Mouse (Mus musculus) heart, embryonic 13.5 days (tissue): Measurements from ENCODE around the gene Cd300ld2. TPM values are rescaled to one million over a fixed set of nuclear protein-coding genes. Genes with fewer than 3 reads are reported as not detected.

Experiments used
- ATAC-seq: fragments of 200-750 bp; cut with Nextera tagmentation; 2 replicates; pipeline ENCODE4 v1.8.0; 2017; ENCODE audit warnings: moderate TSS enrichment; ENCODE audit not compliant: insufficient number of reproducible peaks, low FRiP score, low TSS enrichment; ENCODE audit errors: extremely low read depth
- H3K27ac ChIP-seq: fragments of 300-500 bp; sonication (generic); replicated peaks from 2 replicates; pipeline ENCODE4 v1.5.1; 2015; ENCODE audit warnings: moderate library complexity, mild to moderate bottlenecking, inconsistent platforms
- H3K27me3 ChIP-seq: fragments of 300-500 bp; sonication (generic); replicated peaks from 2 replicates; pipeline ENCODE4 v1.6.1; 2015; ENCODE audit warnings: mild to moderate bottlenecking, inconsistent platforms
- H3K36me3 ChIP-seq: fragments of 300-500 bp; sonication (generic); 2 replicates; pipeline ENCODE4 v1.6.1; 2015; ENCODE audit warnings: mild to moderate bottlenecking, inconsistent platforms
- H3K4me1 ChIP-seq: fragments of 300-500 bp; sonication (generic); 2 replicates; pipeline ENCODE4 v1.6.1; 2015; ENCODE audit warnings: inconsistent platforms
- H3K4me2 ChIP-seq: fragments of 300-500 bp; sonication (generic); 2 replicates; pipeline ENCODE4 v1.6.1; 2015; ENCODE audit warnings: inconsistent platforms, mild to moderate bottlenecking, moderate library complexity
- H3K4me3 ChIP-seq: fragments of 300-500 bp; sonication (generic); 2 replicates; pipeline ENCODE4 v1.5.1; 2015; ENCODE audit warnings: moderate library complexity, mild to moderate bottlenecking, inconsistent platforms
- H3K9ac ChIP-seq: fragments of 300-500 bp; sonication (generic); 2 replicates; pipeline ENCODE4 v1.6.1; 2015; ENCODE audit warnings: inconsistent platforms, mild to moderate bottlenecking, moderate library complexity
- H3K9me3 ChIP-seq: fragments of 300-500 bp; sonication (generic); 2 replicates; pipeline ENCODE4 v1.6.1; 2016; ENCODE audit warnings: inconsistent platforms
- WGBS: fragments of 180-500 bp; shearing (Covaris S2); methylation state at CpG from one replicate; pipeline ENCODE4 v1.1.7; 2015; ENCODE audit warnings: mixed read lengths; 5-methylcytosine and 5-hydroxymethylcytosine counted together
- polyA plus RNA-seq: library from polyadenylated mRNA; unstranded; fragments of >200 nt; fragmentation: Nextera tagmentation; extraction: Ambion mirVana; gene quantifications from 2 replicates; pipeline ENCODE4 v1.2.1, GENCODE M21; 2015

Cd300ld2 gene
- polyA plus RNA-seq, 1 experiment from 2014 or later = not detected

DNA sequence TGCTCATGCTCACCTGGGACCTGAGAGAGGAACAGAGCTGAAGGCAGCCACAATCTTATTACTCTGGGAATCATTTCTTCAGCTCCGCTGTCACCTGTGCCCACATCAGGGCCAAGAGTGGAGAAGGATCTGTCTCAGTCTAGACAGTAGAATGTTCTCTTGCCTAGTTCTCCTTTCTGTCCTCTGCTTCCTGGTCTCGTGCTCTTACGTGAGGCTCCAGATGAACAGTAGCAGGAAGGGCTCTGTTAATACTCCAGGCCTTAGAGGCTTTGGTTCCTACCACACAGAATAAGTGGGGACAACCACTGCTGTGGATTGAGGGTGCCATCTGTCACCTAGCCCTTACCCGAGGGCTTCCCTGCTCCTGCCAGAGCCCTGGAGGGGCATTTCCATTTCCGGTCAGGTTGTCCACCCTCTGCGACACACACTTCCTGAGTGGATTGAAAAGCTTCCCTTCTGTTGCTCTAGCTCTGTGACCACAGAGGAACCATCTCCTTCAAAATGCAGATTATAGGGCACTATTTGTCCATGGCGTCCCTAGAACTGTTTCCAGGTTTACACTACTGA lies 14.4 kb downstream of the Cd300ld2 start, which contains the start of gene Cd300c2:
TSS of gene Cd300c2 (minus strand) at position 407 of the 567 bp plus-strand sequence.
- no peaks in the 10 kb centered on the region for H3K36me3 ChIP-seq
- WGBS = 70% methylated on average over 7 of the region's 7 CpGs
- no peaks in the 10 kb centered on the region for H3K9me3 ChIP-seq
- no peak within 1 kb of the TSS for H3K9ac ChIP-seq
- ATAC-seq = no peak
- H3K4me1 ChIP-seq = no peaks in the 10 kb centered on the region
- 0 out of 2 replicates have a peak, but pooled peaks cover 8% of the 10 kb centered on the region for H3K27me3 ChIP-seq
- H3K4me2 ChIP-seq = no peak within 1 kb of the TSS
- H3K27ac ChIP-seq = no peak within 1 kb of the TSS
- no peak within 1 kb of the TSS for H3K4me3 ChIP-seq

DNA sequence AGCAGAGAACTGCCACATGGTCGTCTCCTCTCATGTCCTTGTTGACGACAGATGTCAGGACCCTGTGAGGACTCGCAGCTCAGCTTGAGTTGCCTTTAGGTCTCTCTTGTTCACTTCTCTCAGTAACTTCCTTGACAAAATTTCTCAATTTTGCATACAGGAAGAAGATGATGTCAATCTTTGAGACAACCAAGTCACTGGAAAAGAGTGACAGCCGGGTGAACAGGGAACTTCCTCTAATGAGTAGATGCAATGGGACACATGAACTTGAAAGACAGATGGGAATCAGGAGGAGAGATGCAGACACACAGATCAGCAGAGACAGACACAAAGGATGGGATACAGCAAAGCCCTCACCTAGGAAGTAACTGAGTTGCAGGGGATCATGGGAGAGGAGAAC lies 26.2 kb downstream of the Cd300ld2 start, which contains the start of gene Cd300ld:
TSS of gene Cd300ld (minus strand) at position 130 of the 400 bp plus-strand sequence.
- no peak within 1 kb of the TSS for H3K9ac ChIP-seq
- H3K4me2 ChIP-seq = no peak within 1 kb of the TSS
- 65% methylated on average over 4 of the region's 4 CpGs for WGBS
- no peaks in the 10 kb centered on the region for H3K9me3 ChIP-seq
- H3K4me3 ChIP-seq = no peak within 1 kb of the TSS
- H3K4me1 ChIP-seq = no peaks in the 10 kb centered on the region
- ATAC-seq = no peak
- no peak within 1 kb of the TSS for H3K27ac ChIP-seq
- H3K36me3 ChIP-seq = no peaks in the 10 kb centered on the region
- H3K27me3 ChIP-seq = no peaks in the 10 kb centered on the region

- no peaks in the 10 kb centered on the region for H3K27me3 ChIP-seq
- peaks cover 22% of the 10 kb centered on the region for H3K9me3 ChIP-seq
- H3K9ac ChIP-seq = no peak overlapping the region
- no peak overlapping the region for H3K27ac ChIP-seq
- H3K4me2 ChIP-seq = no peak overlapping the region
- H3K4me1 ChIP-seq = no peaks in the 10 kb centered on the region
- H3K36me3 ChIP-seq = no peaks in the 10 kb centered on the region
- 53% methylated on average over 3 of the region's 4 CpGs for WGBS
- ATAC-seq = no peak
- no peak overlapping the region for H3K4me3 ChIP-seq
Measured at GRCm38 (mm10) chr11:114981866-114982265, 34.1 kb downstream of the Cd300ld2 start.

- H3K4me2 ChIP-seq = no peak overlapping the region
- H3K4me3 ChIP-seq = no peak overlapping the region
- H3K4me1 ChIP-seq = no peaks in the 10 kb centered on the region
- H3K9ac ChIP-seq = no peak overlapping the region
- 75% methylated on average over 10 of the region's 10 CpGs for WGBS
- H3K36me3 ChIP-seq = no peaks in the 10 kb centered on the region
- H3K9me3 ChIP-seq = peaks cover 28% of the 10 kb centered on the region
- ATAC-seq = no peak
- no peak overlapping the region for H3K27ac ChIP-seq
- H3K27me3 ChIP-seq = no peaks in the 10 kb centered on the region
Measured at GRCm38 (mm10) chr11:114972726-114973125, 43.3 kb downstream of the Cd300ld2 start.

DNA sequence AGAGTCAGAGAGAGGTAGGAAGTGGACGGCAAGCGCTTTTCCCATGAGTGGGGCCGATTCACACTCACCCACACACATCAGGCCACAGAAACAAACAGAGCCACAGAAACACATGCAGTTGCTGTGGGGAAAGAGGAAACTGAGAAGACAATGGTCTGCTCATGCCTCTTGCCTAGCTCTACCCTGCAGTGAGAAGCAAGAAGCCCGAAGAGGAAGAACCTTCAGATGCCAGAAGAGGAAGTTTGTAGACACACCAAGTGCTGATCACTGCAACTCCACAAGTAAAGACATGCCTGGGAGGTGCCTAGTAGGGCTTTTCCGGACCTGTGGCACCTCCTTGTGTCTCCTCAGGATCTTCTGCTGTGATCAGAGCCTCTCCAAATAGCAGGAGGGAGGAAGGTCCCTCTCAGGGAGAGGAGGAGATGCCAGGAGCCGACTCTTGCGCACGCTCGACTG lies 47.2 kb downstream of the Cd300ld2 start, which contains the start of gene Cd300c:
TSS of gene Cd300c (minus strand) at position 406 of the 456 bp plus-strand sequence.
- Histone ChIP-seq H3K9me3 (peaks cover 12% of the 10 kb centered on the region), H3K9ac (no peak within 1 kb of the TSS), H3K4me2 (no peak within 1 kb of the TSS), H3K27me3 (no peaks in the 10 kb centered on the region), H3K4me3 (no peak within 1 kb of the TSS), H3K36me3 (no peaks in the 10 kb centered on the region), H3K4me1 (peaks cover 8% of the 10 kb centered on the region), H3K27ac (no peak within 1 kb of the TSS)
- no peak for ATAC-seq
- WGBS = 83% methylated on average over 9 of the region's 9 CpGs

DNA sequence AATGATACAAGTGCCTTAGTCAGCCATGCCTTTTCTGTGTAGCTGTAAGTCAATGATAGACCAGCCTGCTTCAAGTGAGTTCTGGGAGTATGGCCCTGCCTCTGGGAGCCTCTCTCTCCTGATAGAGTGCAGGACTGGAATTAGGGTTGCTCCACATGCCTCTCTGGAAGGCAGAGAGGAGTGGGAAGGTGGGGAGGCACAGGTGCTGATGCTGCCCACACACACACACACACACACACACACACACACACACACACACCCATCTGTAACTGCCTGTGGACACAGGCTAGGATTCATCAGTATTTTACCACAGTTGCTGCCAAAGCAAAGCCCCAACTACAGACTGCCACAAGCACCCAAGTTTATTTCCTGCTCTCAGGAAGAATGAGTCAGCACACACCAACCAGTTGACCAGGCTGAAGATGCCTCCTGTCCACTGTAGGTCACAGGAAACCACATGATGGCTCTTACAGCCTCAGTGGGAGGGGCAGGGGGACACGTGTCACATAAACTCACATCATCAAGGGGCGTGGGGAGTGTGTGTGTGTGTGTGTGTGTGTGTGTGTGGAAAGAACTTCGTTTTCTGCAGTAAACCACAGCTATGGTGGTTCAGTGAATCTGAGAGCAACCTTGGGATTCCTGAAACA lies 50.7 kb downstream of the Cd300ld2 start:
- H3K27ac ChIP-seq = no peak overlapping the region
- ATAC-seq = no peak
- peaks cover 8% of the 10 kb centered on the region for H3K4me1 ChIP-seq
- H3K4me2 ChIP-seq = no peak overlapping the region
- H3K4me3 ChIP-seq = no peak overlapping the region
- H3K9me3 ChIP-seq = no peaks in the 10 kb centered on the region
- H3K27me3 ChIP-seq = no peaks in the 10 kb centered on the region
- WGBS = 55% methylated on average over 3 of the region's 3 CpGs
- H3K9ac ChIP-seq = no peak overlapping the region
- no peaks in the 10 kb centered on the region for H3K36me3 ChIP-seq

- Histone ChIP-seq H3K9ac (no peak overlapping the region), H3K27ac (no peak overlapping the region), H3K36me3 (no peaks in the 10 kb centered on the region), H3K4me3 (no peak overlapping the region), H3K27me3 (no peaks in the 10 kb centered on the region), H3K9me3 (no peaks in the 10 kb centered on the region), H3K4me2 (no peak overlapping the region), H3K4me1 (peaks cover 3% of the 10 kb centered on the region)
- no peak for ATAC-seq
- 59% methylated on average over 1 of the region's 1 CpGs for WGBS
Measured at GRCm38 (mm10) chr11:114960369-114960768, 55.6 kb downstream of the Cd300ld2 start.

Other genes starting within 250 kb of the Cd300ld2 start
- gene Btbd17, start 220.2 kb downstream of the Cd300ld2 start, polyA plus RNA-seq = 0.24 TPM in 1 of 2 replicates, not detected in the other
- not detected in 2 replicates for gene Gpr142, start 217.3 kb downstream of the Cd300ld2 start, polyA plus RNA-seq
- gene Gprc5c, start 165.0 kb downstream of the Cd300ld2 start, polyA plus RNA-seq = 20.6 and 20.7 TPM in 2 replicates
- gene Cd300a, start 126.2 kb downstream of the Cd300ld2 start, polyA plus RNA-seq = 0.82 and 1.4 TPM in 2 replicates
- gene Cd300lb, start 81.8 kb downstream of the Cd300ld2 start, polyA plus RNA-seq = 0.45 and 0.49 TPM in 2 replicates
- not detected in 2 replicates for gene Cd300c, start 47.0 kb downstream of the Cd300ld2 start, polyA plus RNA-seq
- gene Cd300ld, start 26.3 kb downstream of the Cd300ld2 start, polyA plus RNA-seq = 0.05 and 0.40 TPM in 2 replicates
- 1.6 and 1.9 TPM in 2 replicates for gene Cd300c2, start 14.3 kb downstream of the Cd300ld2 start, polyA plus RNA-seq
- not detected in 2 replicates for gene Cd300ld4, start 10.8 kb upstream of the Cd300ld2 start, polyA plus RNA-seq
- not detected in 2 replicates for gene Cd300ld5, start 21.6 kb upstream of the Cd300ld2 start, polyA plus RNA-seq
- not detected in 2 replicates for gene Cd300ld3, start 32.2 kb upstream of the Cd300ld2 start, polyA plus RNA-seq
- gene Cd300e, start 46.0 kb upstream of the Cd300ld2 start, polyA plus RNA-seq = not detected in 2 replicates
- gene Rab37, start 75.2 kb upstream of the Cd300ld2 start, polyA plus RNA-seq = 1.2 and 1.7 TPM in 2 replicates
- 0.37 and 0.38 TPM in 2 replicates for gene Cd300lf, start 117.8 kb upstream of the Cd300ld2 start, polyA plus RNA-seq
- gene Slc9a3r1, start 147.1 kb upstream of the Cd300ld2 start, polyA plus RNA-seq = 23.1 and 24.4 TPM in 2 replicates
- 7.1 and 7.7 TPM in 2 replicates for gene Tmem104, start 171.3 kb upstream of the Cd300ld2 start, polyA plus RNA-seq
- gene Nat9, start 171.7 kb upstream of the Cd300ld2 start, polyA plus RNA-seq = 13.8 and 19.0 TPM in 2 replicates